Mouse (Mus musculus): ENCODE results near the gene Prlr. TPM values are rescaled to one million over a fixed set of nuclear protein-coding genes. Genes with fewer than 3 reads are reported as not detected.

Prlr gene
- total and polyA plus RNA-seq, 3 experiments = 1.1 to 5.5 (median 3.0) TPM

DNA sequence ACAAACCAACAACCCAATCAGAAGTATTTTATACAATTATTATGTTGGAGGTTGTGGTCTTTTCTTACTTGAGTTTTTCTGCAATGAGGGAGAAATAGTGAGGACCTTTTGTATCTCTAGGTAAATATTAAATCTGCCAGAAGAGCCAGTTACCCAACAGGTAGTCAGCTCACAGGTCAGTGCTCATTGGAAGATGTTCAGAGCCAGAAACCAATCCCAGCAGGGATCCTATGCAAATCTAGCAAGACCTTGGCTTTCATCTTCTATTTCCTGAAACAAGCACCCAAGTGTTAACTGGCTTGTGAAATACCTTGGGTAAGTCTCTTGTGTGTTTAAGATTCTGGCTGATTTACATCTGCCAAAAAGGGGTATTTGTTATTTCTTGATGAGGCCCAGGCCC lies 99.3 kb downstream of the Prlr start:
- TF ChIP-seq CTCF (IDR thresholded peaks at IDR 0.05) = no peak
- TF ChIP-seq POLR2A (IDR thresholded peaks at IDR 0.05; ENCODE audit: insufficient read depth, low read depth, low read length) = no peak
- no peak for TF ChIP-seq EP300 (IDR thresholded peaks at IDR 0.05; ENCODE audit: insufficient read depth, low read depth, low read length)
- no peaks in the 10 kb centered on the region for H3K36me3 ChIP-seq (ENCODE audit: control insufficient read depth, insufficient read depth, low read length)
- DNase-seq = no peak
- no peaks in the 10 kb centered on the region for H3K27me3 ChIP-seq (ENCODE audit: control insufficient read depth, insufficient read depth, low read length)
- H3K27ac ChIP-seq = no peak overlapping the region
- H3K4me1 ChIP-seq (ENCODE audit: control insufficient read depth, insufficient read depth, low read length) = no peaks in the 10 kb centered on the region
- no peak overlapping the region for H3K9ac ChIP-seq (ENCODE audit: low read depth, low read length)
- intact Hi-C loops (cut with DNase I) = no loop called here
- H3K79me2 ChIP-seq (replicated peaks; ENCODE audit: control insufficient read depth, insufficient read depth, low read length) = no peaks in the 10 kb centered on the region
- H3K4me3 ChIP-seq = no peak overlapping the region

DNA sequence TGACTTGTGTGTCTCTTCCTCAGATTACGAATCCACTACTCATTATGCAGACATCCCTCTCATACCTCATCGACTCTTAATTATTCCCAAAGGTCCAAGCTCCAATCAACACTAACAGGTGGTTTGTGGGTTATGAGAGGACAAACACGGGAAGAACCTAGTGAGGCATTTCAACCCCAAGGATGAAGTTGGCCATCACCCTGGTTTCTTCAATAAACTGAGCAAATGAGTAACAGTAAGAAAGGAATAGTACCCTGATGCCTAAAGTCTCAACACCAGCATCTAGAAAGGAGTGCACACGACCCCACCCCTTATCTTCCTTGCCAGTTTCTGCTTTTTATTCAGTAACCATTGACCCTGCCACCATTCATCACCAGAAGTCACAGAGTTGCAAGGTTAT lies 100.4 kb downstream of the Prlr start:
- TF ChIP-seq EP300 (IDR thresholded peaks at IDR 0.05; ENCODE audit: insufficient read depth, low read depth, low read length) = no peak
- no peak for TF ChIP-seq POLR2A (IDR thresholded peaks at IDR 0.05; ENCODE audit: insufficient read depth, low read depth, low read length)
- TF ChIP-seq CTCF (IDR thresholded peaks at IDR 0.05) = no peak
- Histone ChIP-seq H3K4me1 (ENCODE audit: control insufficient read depth, insufficient read depth, low read length) (no peaks in the 10 kb centered on the region), H3K27me3 (ENCODE audit: control insufficient read depth, insufficient read depth, low read length) (no peaks in the 10 kb centered on the region), H3K36me3 (ENCODE audit: control insufficient read depth, insufficient read depth, low read length) (no peaks in the 10 kb centered on the region), H3K27ac (no peak overlapping the region), H3K9ac (ENCODE audit: low read depth, low read length) (no peak overlapping the region), H3K79me2 (replicated peaks; ENCODE audit: control insufficient read depth, insufficient read depth, low read length) (no peaks in the 10 kb centered on the region), H3K4me3 (no peak overlapping the region)
- WGBS = 62% methylated on average over 4 of the region's 4 CpGs
- DNase-seq = no peak
- intact Hi-C loops (cut with DNase I) = no loop called here

DNA sequence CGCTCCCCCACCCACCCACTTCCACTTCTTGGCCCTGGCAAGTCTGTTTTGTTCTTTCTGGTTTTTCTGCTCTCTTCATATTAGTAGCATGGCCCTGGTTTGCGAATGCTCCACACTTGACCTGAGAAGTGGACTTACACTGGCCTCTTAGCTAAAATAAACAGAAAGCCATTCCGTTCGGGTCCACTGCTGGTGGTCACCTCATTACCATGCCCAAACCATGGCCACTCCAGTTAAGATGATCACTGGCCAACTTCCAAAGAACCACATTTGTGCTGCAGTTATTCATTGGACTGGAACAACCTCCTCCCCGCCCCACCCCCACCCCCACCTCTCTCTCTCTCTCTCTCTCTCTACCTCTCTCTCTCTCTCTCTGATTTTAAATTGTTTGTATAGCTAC lies 104.5 kb downstream of the Prlr start:
- H3K4me3 ChIP-seq = no peak overlapping the region
- no peaks in the 10 kb centered on the region for H3K36me3 ChIP-seq (ENCODE audit: control insufficient read depth, insufficient read depth, low read length)
- H3K9ac ChIP-seq (ENCODE audit: low read depth, low read length) = no peak overlapping the region
- H3K4me1 ChIP-seq (ENCODE audit: control insufficient read depth, insufficient read depth, low read length) = no peaks in the 10 kb centered on the region
- intact Hi-C loops (cut with DNase I) = no loop called here
- H3K27me3 ChIP-seq (ENCODE audit: control insufficient read depth, insufficient read depth, low read length) = no peaks in the 10 kb centered on the region
- DNase-seq = no peak
- TF ChIP-seq EP300 (IDR thresholded peaks at IDR 0.05; ENCODE audit: insufficient read depth, low read depth, low read length) = no peak
- TF ChIP-seq CTCF (IDR thresholded peaks at IDR 0.05) = no peak
- TF ChIP-seq POLR2A (IDR thresholded peaks at IDR 0.05; ENCODE audit: insufficient read depth, low read depth, low read length) = no peak
- H3K79me2 ChIP-seq (replicated peaks; ENCODE audit: control insufficient read depth, insufficient read depth, low read length) = no peaks in the 10 kb centered on the region
- H3K27ac ChIP-seq = no peak overlapping the region
- 84% methylated on average over 5 of the region's 5 CpGs for WGBS

DNA sequence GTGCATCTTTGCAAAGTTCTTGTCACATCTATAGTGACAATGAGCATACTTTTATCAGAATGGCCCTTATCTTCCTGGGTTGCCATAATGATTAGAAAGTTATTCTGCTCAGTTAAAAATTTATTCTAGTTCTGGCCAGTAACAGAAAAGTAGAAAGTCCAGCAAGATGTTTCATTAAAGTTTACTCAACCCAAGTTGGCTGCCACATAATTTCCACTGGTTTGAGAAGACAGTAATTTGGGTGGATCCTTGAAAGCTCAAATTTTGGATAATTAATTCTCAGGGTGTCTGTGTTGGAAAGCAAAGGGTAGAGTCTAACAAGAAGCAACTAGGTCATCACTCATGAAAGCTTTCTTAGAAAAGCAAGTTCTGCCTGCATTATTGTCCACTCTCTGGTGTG lies 106.6 kb downstream of the Prlr start:
- Histone ChIP-seq H3K79me2 (replicated peaks; ENCODE audit: control insufficient read depth, insufficient read depth, low read length) (no peaks in the 10 kb centered on the region), H3K9ac (ENCODE audit: low read depth, low read length) (no peak overlapping the region), H3K27ac (no peak overlapping the region), H3K27me3 (ENCODE audit: control insufficient read depth, insufficient read depth, low read length) (no peaks in the 10 kb centered on the region), H3K4me1 (ENCODE audit: control insufficient read depth, insufficient read depth, low read length) (no peaks in the 10 kb centered on the region), H3K36me3 (ENCODE audit: control insufficient read depth, insufficient read depth, low read length) (no peaks in the 10 kb centered on the region), H3K4me3 (no peak overlapping the region)
- no peak for TF ChIP-seq CTCF (IDR thresholded peaks at IDR 0.05)
- TF ChIP-seq POLR2A (IDR thresholded peaks at IDR 0.05; ENCODE audit: insufficient read depth, low read depth, low read length) = no peak
- no peak for TF ChIP-seq EP300 (IDR thresholded peaks at IDR 0.05; ENCODE audit: insufficient read depth, low read depth, low read length)
- intact Hi-C loops (cut with DNase I) = no loop called here
- no peak for DNase-seq

DNA sequence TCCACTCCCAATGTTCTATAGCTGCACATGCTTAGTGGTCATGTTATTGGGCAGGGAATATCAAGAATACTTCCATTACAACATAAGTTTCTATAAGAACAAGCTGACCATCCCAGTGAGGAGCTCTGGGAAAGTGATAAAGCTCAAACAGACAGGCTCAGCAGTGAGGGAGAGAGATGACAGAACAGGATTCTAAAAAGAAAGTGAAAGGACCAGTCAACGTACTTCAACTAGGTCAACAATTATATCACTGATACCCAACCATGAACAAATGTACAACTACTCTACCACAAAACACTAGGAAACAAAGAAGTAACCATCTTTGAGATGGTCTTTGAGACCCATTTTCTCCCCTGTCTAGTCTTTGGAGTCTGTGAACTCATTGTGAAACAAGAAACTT lies 119.5 kb downstream of the Prlr start:
- no peaks in the 10 kb centered on the region for H3K79me2 ChIP-seq (replicated peaks; ENCODE audit: control insufficient read depth, insufficient read depth, low read length)
- no peak for DNase-seq
- no peak overlapping the region for H3K9ac ChIP-seq (ENCODE audit: low read depth, low read length)
- H3K36me3 ChIP-seq (ENCODE audit: control insufficient read depth, insufficient read depth, low read length) = no peaks in the 10 kb centered on the region
- H3K27me3 ChIP-seq (ENCODE audit: control insufficient read depth, insufficient read depth, low read length) = no peaks in the 10 kb centered on the region
- intact Hi-C loops (cut with DNase I) = no loop called here
- H3K27ac ChIP-seq = no peak overlapping the region
- H3K4me1 ChIP-seq (ENCODE audit: control insufficient read depth, insufficient read depth, low read length) = no peaks in the 10 kb centered on the region
- TF ChIP-seq POLR2A (IDR thresholded peaks at IDR 0.05; ENCODE audit: insufficient read depth, low read depth, low read length) = no peak
- TF ChIP-seq CTCF (IDR thresholded peaks at IDR 0.05) = no peak
- no peak for TF ChIP-seq EP300 (IDR thresholded peaks at IDR 0.05; ENCODE audit: insufficient read depth, low read depth, low read length)
- WGBS = 87% methylated on average over 1 of the region's 1 CpGs
- H3K4me3 ChIP-seq = no peak overlapping the region

DNA sequence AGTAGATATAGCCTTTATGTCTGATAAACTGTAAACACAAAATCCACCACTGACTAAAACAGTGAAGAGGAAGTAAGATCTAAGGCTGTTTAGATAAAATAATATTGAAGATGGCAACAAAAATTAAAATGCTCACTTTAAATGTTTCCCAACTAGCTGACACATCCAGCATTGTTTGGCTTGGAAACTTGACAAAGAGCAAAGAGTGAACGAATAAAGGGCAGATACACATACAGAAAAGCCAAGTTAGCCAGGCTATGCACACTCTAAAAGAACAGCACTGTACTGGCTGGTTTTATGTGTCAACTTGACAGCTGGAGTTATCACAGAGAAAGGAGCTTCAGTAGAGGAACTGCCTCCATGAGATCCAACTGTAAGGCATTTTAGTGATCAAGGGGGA lies 121.0 kb downstream of the Prlr start:
- Histone ChIP-seq H3K27me3 (ENCODE audit: control insufficient read depth, insufficient read depth, low read length) (no peaks in the 10 kb centered on the region), H3K36me3 (ENCODE audit: control insufficient read depth, insufficient read depth, low read length) (no peaks in the 10 kb centered on the region), H3K4me3 (no peak overlapping the region), H3K9ac (ENCODE audit: low read depth, low read length) (no peak overlapping the region), H3K4me1 (ENCODE audit: control insufficient read depth, insufficient read depth, low read length) (no peaks in the 10 kb centered on the region), H3K79me2 (replicated peaks; ENCODE audit: control insufficient read depth, insufficient read depth, low read length) (no peaks in the 10 kb centered on the region), H3K27ac (no peak overlapping the region)
- no peak for DNase-seq
- WGBS = 30% methylated on average over 1 of the region's 1 CpGs
- no peak for TF ChIP-seq EP300 (IDR thresholded peaks at IDR 0.05; ENCODE audit: insufficient read depth, low read depth, low read length)
- no peak for TF ChIP-seq CTCF (IDR thresholded peaks at IDR 0.05)
- no peak for TF ChIP-seq POLR2A (IDR thresholded peaks at IDR 0.05; ENCODE audit: insufficient read depth, low read depth, low read length)
- intact Hi-C loops (cut with DNase I) = no loop called here

Data from heart, adult 2 months (tissue).